Mouse (Mus musculus) heart, embryonic 14.5 days (tissue): ENCODE results near the gene Rhbdd3. TPM values are rescaled to one million over a fixed set of nuclear protein-coding genes. Genes with fewer than 3 reads are reported as not detected.

Experiments
- ATAC-seq: fragments of 200-750 bp; cut with Nextera tagmentation; 2 replicates; pipeline ENCODE4 v1.8.0; 2017; ENCODE audit warnings: low read depth, moderate TSS enrichment; ENCODE audit not compliant: insufficient number of reproducible peaks, insufficient read depth, low FRiP score
- H3K27ac ChIP-seq, 2 experiments: fragments of 200-500 bp in 1 of 2; fragments of 300-500 bp in 1 of 2; sonication (generic) in 1 of 2; replicated peaks in 1 of 2; 2 replicates each; pipeline ENCODE4 v1.5.1; 2012 to 2014; ENCODE audit warnings: low read depth in 2 of 2, low read length in 2 of 2, control low read depth in 1 of 2, mild to moderate bottlenecking in 1 of 2, mixed read lengths in 1 of 2; ENCODE audit not compliant: control insufficient read depth in 1 of 2, insufficient read depth in 1 of 2
- H3K27me3 ChIP-seq: fragments of 300-500 bp; sonication (generic); 2 replicates; pipeline ENCODE4 v1.6.1; 2014; ENCODE audit warnings: mild to moderate bottlenecking, low read length, control low read depth; ENCODE audit not compliant: control insufficient read depth, insufficient read depth
- H3K36me3 ChIP-seq: fragments of 300-500 bp; sonication (generic); 2 replicates; pipeline ENCODE4 v1.6.1; 2014; ENCODE audit warnings: mild to moderate bottlenecking, control low read depth, low read length, mixed read lengths; ENCODE audit not compliant: control insufficient read depth, insufficient read depth
- H3K4me1 ChIP-seq, 2 experiments: fragments of 200-500 bp in 1 of 2; fragments of 300-500 bp in 1 of 2; sonication (generic) in 1 of 2; 2 replicates each; pipeline ENCODE4 v1.6.1; 2012 to 2014; ENCODE audit warnings: low read length in 2 of 2, control low read depth in 1 of 2, mixed read lengths in 1 of 2; ENCODE audit not compliant: control insufficient read depth in 2 of 2, insufficient read depth in 2 of 2
- H3K4me2 ChIP-seq: fragments of 300-500 bp; sonication (generic); 2 replicates; pipeline ENCODE4 v1.6.1; 2014; ENCODE audit warnings: mild to moderate bottlenecking, low read length
- H3K4me3 ChIP-seq, 2 experiments: fragments of 200-500 bp in 1 of 2; fragments of 300-500 bp in 1 of 2; sonication (generic) in 1 of 2; 2 replicates each; pipeline ENCODE4 v1.5.1; 2012 to 2014; ENCODE audit warnings: low read length in 2 of 2, mild to moderate bottlenecking in 2 of 2, control low read depth in 1 of 2, low read depth in 1 of 2, moderate library complexity in 1 of 2; ENCODE audit not compliant: control insufficient read depth in 1 of 2, insufficient read depth in 1 of 2
- H3K9ac ChIP-seq: fragments of 300-500 bp; sonication (generic); 2 replicates; pipeline ENCODE4 v1.6.1; 2014; ENCODE audit warnings: mild to moderate bottlenecking, low read length
- H3K9me3 ChIP-seq: fragments of 300-500 bp; sonication (generic); 2 replicates; pipeline ENCODE4 v1.6.1; 2016; ENCODE audit warnings: low read length, control low read depth; ENCODE audit not compliant: control insufficient read depth
- WGBS: fragments of 180-500 bp; shearing (Covaris S2); extraction: QIAGEN DNeasy Blood & Tissue Kit; methylation state at CpG from one replicate; pipeline ENCODE4 v1.1.7; 2014; 5-methylcytosine and 5-hydroxymethylcytosine counted together
- polyA plus RNA-seq: library from polyadenylated mRNA; unstranded; fragments of >200 nt; fragmentation: Nextera tagmentation; extraction: Ambion mirVana; gene quantifications from 2 replicates; pipeline ENCODE4 v1.2.1, GENCODE M21; 2014

Rhbdd3 gene
- polyA plus RNA-seq, 1 experiment from 2014 or later: 33.5 TPM

DNA sequence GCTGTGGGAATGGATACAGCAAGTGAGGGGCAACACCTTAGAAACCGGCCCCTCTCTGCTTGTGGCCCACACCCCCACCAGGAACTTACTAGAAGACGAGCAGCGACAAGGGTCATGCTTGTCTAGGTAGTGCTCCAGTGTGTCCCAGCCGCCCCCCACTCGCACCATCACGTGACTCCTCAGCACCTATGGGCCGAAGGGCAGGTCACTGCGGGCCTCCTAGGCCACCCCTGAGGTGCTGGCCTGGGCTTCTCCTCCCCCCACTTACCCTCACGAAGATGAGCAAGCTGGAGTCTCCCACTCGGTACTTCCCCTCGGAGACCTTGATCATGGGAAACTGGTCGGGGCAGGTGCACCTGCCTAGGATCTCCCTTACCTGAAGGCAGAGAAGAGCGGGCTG lies 36.4 kb upstream of the Rhbdd3 start:
- H3K9ac ChIP-seq: peak overlapping the region; percentile 60; the same call in 1 of the 2 replicates
- 42% methylated on average over 13 of the region's 13 CpGs for WGBS
- ATAC-seq: no peak

DNA sequence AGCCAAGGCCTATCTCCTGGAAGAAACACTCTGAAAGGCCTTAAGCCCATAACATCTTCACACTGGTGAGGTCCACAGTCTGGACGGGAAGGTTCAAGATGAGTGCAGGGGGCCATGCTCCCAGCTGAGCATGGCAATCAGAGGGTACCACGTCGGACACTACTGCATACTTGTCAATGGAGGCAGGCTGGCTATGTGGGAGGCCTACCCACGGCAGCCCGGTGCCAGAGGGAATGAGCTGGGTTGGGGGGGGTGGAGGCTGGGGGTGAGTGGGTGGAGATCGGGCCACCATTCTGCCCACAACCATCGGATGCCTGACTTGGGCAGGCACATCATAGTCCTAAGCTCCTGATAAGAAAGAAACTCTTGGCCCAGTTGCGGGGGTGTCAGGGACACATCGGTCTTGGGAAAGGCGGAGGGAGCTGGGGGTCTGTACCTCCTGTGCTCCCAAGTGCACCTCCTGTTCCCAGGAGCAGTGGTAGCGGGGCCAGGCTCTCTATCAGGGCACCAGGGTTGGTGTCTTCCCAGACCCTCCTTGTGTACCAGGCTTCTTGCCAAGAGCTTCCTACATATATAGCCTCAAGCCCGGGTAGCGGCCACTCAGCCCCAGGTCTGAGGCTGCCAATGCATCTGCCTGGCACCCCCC lies 35.7 kb upstream of the Rhbdd3 start:
- Histone ChIP-seq H3K4me3 (no peak overlapping the region), H3K27me3 (peaks cover 48% of the 10 kb centered on the region), H3K36me3 (peaks cover 13% of the 10 kb centered on the region), H3K9me3 (no peaks in the 10 kb centered on the region), H3K4me1 (peaks cover 26 to 44% of the 10 kb centered on the region in 2 experiments), H3K4me2 (peak overlapping the region; percentile 83; the same call in 1 of the 2 replicates), H3K9ac (no peak overlapping the region), H3K27ac (no peak overlapping the region)
- ATAC-seq: no peak
- WGBS: 67% methylated on average over 13 of the region's 13 CpGs

More for the DNA sequence above, 36.4 kb upstream of the Rhbdd3 start:
- Histone ChIP-seq H3K36me3 (peaks cover 9% of the 10 kb centered on the region), H3K27ac (no peak overlapping the region), H3K27me3 (peaks cover 54% of the 10 kb centered on the region), H3K4me2 (peak overlapping the region; percentile 83), H3K9me3 (no peaks in the 10 kb centered on the region), H3K4me1 (peaks cover 28 to 49% of the 10 kb centered on the region in 2 experiments), H3K4me3 (peak overlapping the region; percentile 33 to 44)

DNA sequence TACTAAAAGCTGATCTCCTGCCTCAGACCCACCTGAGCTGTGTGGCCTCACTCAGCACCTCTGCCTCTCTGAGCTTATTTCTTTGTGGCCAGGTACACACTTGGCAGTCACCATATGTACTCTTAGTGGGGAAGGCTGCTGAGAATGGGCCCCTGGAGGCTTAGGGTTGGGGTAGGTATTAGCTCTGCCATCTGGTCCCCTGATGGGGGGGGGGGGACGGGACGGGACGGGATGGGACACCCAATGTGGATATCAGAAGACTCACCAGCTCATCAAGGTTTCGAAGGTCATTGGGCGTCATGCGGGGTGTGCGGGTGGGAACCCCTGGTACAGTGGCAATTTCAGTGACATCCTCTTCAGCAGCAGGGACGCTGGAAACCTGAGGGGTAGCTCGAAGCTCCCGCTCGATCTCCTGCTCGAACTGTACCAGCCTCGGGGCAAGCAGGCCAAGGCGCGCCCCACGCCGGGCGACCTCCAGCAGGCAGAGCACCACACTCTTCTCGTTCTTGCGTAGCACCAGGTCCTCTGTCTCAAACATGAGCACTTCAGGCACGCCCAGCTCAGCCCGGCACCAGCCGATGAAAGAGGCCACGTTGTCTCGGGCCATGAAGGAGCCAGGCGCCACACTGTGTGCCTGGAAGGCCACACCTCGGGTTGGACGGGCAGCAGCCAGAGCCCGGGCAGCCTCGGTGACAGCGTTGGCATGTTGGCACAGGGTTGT lies 35.0 kb upstream of the Rhbdd3 start:
- Histone ChIP-seq H3K27me3 (peaks cover 45% of the 10 kb centered on the region), H3K9me3 (no peaks in the 10 kb centered on the region), H3K27ac (no peak overlapping the region), H3K4me1 (peaks cover 24 to 39% of the 10 kb centered on the region in 2 experiments), H3K4me3 (peak overlapping the region; percentile 57 to 65; a peak in 3 of 4 replicates), H3K36me3 (peaks cover 21% of the 10 kb centered on the region), H3K9ac (peak overlapping the region; percentile 73; the same call in 1 of the 2 replicates), H3K4me2 (peak overlapping the region; percentile 88)
- no peak for ATAC-seq
- 61% methylated on average over 31 of the region's 31 CpGs for WGBS

DNA sequence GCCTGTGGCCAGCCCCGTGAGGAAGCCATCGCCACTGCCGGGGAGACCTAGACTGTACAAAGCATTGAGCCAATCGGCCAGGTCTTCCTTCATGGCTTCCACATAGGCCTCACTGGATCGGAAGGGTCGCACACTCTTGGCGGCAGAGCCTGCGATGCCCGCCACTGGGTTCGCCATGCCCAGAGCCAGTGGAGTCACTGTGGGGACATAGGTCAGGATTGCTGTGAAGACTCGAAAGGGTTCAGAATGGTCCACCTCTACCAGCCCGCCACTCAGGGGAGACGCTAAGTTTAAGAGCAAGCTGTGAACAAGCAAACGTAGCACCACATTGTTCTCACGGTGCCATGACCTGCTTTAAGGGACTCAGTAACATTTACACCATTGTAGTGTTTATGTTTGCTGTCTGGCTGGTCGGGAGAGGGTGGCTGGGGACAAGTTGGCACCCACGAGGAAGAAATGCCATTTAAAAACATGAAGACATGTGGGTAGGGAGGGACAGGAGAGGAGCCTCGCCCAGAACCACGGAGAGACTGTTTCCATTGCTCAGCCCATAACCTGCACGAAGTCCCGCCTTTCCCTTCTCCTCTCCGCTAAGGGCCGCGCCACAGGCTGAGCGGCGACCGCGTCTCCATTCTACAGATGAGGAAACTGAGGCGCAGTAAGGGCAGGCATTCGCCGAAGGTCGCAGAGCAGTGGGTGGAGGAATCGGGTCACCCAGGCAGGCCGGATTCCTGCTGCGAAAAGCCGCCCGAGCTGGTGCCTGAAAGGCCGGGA lies 34.3 kb upstream of the Rhbdd3 start:
- 20% methylated on average over 38 of the region's 38 CpGs for WGBS
- H3K9ac ChIP-seq: peak overlapping the region; percentile 73
- no peak for ATAC-seq
- H3K27me3 ChIP-seq: peaks cover 37% of the 10 kb centered on the region
- H3K36me3 ChIP-seq: peaks cover 28% of the 10 kb centered on the region
- peak overlapping the region; percentile 57 to 65 for H3K4me3 ChIP-seq
- 0 out of 4 replicates have a peak overlapping the region, but pooled peaks of 1 of the 2 experiments have one; percentile 1 for H3K27ac ChIP-seq
- peaks cover 20 to 39% of the 10 kb centered on the region in 2 experiments for H3K4me1 ChIP-seq
- H3K9me3 ChIP-seq: no peaks in the 10 kb centered on the region
- H3K4me2 ChIP-seq: peak overlapping the region; percentile 88

DNA sequence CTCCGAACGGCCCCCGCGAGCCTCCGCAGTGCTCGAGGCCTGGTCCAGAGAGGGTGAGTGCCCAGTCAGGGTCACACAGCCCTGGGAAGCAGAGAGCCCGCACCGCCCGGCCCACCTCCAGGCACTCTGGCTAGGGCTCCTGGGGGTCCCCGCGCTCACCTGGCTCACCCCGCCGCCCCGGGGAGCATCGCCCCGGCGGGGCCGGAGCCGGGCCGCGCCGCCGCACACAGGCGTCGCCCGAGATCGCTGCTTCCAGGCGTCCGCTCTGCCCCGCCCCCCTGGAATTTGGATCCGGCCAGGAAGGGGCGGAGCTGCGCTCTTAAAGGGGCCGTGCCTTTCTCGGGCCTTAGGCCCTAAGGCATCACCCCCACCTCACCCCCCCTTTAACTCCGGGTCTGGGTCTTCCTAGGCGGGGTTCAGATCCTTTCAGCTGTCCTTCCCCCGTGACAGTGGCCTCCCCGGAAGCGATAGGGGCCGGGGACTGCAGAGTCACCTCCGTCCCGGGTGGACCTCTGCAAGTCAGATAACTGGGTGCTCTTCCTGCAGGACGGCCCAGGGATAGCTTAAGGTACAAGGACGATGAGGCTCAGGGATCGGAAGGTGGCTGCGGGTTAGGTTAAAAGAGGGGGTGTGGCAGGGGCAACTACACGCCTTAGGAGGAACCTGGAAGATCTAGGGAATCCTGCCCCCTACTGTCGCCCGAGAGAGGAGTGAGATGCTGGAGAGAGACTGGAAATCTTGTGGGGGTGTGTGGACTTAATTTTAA lies 33.5 kb upstream of the Rhbdd3 start, which contains the start of gene Gas2l1:
TSS of gene Gas2l1 (minus strand) at position 272 of the 766 bp plus-strand sequence.
- H3K4me1 ChIP-seq: peaks cover 18 to 39% of the 10 kb centered on the region in 2 experiments
- H3K4me3 ChIP-seq: peak within 1 kb of the TSS; percentile 57 to 65
- H3K9me3 ChIP-seq: no peaks in the 10 kb centered on the region
- peak within 1 kb of the TSS; percentile 2 to 64; a peak in 1 of 4 replicates for H3K27ac ChIP-seq
- H3K36me3 ChIP-seq: peaks cover 32% of the 10 kb centered on the region
- H3K27me3 ChIP-seq: peaks cover 30% of the 10 kb centered on the region
- H3K9ac ChIP-seq: peak within 1 kb of the TSS; percentile 73
- H3K4me2 ChIP-seq: peak within 1 kb of the TSS; percentile 88
- peak; percentile 83 for ATAC-seq
- whole genome bisulfite sequencing: under 1% methylated on average over 49 of the region's 50 CpGs

DNA sequence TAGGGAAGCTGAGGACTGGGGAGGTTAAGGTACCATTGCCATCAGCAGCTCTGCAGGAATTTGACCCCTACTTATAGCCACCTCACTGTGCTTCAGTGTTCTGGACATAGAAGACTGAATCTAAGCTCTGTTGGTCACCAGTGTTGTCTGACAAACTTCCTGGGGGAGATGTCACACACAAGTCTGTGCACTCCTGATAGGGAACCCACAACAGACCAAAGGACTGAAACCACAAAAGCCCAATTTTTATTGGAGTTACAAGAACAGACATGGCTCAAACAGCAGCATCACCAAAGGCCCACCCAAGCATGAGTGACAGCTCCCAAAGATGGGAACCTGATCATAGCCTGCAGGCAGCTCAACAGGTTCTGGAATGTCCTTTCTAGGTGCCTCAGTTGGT lies 31.7 kb upstream of the Rhbdd3 start:
- no peak overlapping the region for H3K27ac ChIP-seq
- no peak overlapping the region for H3K9ac ChIP-seq
- H3K4me2 ChIP-seq: no peak overlapping the region
- peaks cover 44% of the 10 kb centered on the region for H3K36me3 ChIP-seq
- peaks cover 16 to 27% of the 10 kb centered on the region in 2 experiments for H3K4me1 ChIP-seq
- no peak overlapping the region for H3K4me3 ChIP-seq
- no peaks in the 10 kb centered on the region for H3K9me3 ChIP-seq
- ATAC-seq: no peak
- H3K27me3 ChIP-seq: peaks cover 17% of the 10 kb centered on the region
